Mouse (Mus musculus) heart, postnatal 36 days (tissue): ENCODE results near the gene Akap13. TPM values are rescaled to one million over a fixed set of nuclear protein-coding genes. Genes with fewer than 3 reads are reported as not detected.
"Not testable (repeated sequence)": the region's sequence is repeated elsewhere in the genome, so short reads cannot be mapped to it uniquely, and the experiment has no call there.

Source experiments
- DNase-seq, 2 experiments: peaks; one replicate each; pipeline ENCODE4 v3.0.0; 2021 to 2022
- intact Hi-C: fragments of 180-260 bp; cut with DNase I; formaldehyde crosslinking; loops from one replicate; pipeline ENCODE4 v1.15.1; 2025
- total RNA-seq, 2 experiments: library from RNA; stranded (reverse); gene quantifications; 2 replicates each; pipeline ENCODE4 v1.2.3; 2021

Gene Akap13
- total RNA-seq, 2 experiments from 2014 or later: 73.7 to 88.3 TPM

DNA sequence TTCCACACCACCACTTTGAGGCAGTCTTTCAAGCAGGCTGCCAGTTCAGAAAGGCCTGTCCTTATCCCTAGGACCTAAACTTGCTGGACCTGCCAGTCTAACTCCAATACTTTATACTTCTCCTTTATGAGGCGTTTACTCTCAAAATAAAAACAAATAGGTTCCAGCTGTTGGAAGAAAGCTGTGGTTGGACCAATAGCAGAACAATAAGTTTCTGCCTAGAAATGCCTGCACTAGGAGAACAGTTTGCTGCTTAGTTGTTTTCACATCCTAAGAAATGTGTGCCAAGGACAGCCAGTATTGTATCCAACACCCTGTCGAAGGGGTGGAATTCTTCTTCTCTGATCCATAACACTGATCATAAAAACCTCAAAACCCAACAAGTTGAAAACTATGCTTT lies 276.6 kb downstream of the Akap13 start:
- intact Hi-C loops: no loop called here
- no peak for DNase-seq

DNA sequence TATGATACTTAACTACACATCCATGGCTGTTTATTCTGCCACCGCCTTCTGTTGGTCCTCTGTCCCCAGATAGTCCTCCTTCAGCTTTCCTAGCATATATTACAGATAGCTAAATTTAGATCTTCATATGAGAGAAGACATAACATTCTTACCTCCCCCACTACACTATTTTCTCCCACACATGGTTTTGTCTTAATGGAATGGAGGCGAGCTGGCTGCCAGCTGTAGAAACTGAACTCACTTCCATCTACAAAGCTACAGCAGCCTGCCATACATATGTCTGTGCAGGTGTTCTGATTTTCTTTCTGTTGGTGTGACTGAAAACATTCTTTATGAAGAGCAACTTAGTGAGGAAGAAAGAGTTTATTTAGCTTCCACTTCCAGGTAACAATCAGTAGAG lies 277.8 kb downstream of the Akap13 start:
- intact Hi-C loops: no loop called here

DNA sequence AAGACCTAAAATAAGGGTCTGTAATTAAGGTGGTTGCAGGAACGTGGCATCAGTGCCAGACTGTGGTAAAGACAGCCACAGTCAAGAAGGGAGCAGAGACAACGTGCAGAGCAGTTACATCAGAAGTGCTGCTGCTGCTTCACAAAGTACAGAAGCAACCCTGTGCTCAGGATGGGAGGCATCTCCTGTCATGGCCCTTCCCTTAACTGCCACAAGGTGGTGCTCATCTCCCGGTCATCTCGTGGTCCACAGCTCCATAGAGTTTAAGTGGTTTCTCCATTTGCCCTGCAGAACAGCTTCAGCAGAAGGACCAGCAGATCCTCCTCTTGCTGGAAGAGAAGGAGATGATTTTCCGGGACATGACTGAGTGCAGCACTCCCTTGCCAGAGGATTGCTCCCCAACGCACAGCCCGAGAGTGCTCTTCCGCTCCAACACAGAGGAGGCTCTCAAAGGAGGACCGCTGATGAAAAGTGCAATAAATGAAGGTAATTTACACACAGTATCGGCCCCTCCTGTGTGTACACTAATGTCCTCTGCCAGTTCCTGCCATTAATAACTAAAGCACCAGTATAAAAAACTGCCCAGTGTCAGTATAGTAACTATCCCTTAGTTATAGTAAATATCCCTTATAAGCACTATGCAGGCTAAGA lies 283.9 kb downstream of the Akap13 start:
- DNase-seq: peak; percentile 57 to 70
- intact Hi-C loops: loop anchor here (1.0 to 5.0 kb wide), 5 partner anchors 90 to 367 kb away; no protein-coding TSS in a partner anchor

More for the DNA sequence above, 277.8 kb downstream of the Akap13 start:
- DNase-seq: no peak

DNA sequence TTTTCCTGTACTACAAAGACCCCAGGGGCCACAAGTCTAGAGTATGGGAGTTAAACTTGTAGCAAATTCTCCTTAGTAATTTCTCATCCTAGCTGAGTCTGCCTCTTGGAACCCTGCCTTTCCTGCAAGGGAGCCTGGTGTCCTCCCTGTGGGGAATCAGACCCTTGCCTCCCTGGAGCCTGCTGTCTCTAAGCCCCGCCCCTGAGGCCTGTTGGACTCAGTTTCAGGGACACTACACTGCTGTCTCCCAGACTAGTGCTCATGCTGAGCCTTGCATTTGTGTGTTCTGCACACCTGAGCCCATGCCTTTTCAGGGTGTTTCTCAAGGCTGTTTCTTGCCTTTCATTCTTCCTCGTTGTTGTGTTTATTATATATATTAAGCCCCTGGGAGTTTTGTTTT lies 289.2 kb downstream of the Akap13 start:
- intact Hi-C loops: no loop called here

DNA sequence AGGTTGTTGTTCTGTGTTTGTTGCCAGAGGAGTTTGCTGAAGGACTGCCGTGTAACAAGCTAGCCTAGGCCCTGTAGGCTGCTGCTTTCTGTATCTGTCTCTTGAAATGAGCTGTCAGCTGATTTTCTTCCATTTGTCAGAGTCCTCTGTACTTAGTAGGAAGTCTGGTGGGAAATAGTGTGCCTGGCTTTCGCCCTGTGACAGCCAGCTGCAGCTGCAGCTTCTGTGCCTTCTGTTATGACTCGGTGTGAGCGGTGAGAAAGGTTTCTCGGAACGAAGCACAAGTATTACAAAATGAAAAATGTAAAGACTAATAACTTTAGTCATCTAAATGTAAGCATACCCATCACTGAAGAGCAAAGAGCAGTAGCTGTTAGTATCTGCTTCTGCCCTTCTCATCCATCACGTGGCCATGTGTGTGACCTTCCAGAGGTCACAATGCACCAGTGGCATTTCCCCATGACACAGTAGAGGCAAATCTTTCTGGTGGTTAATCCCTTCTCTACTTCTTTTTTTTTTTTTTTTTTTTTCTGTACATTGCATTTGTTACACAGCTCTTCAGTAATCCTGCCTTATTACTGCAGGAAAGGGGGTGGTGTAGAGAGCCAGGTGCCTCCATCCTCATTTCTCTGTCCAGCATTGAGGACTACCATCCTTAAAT lies 289.8 kb downstream of the Akap13 start:
- intact Hi-C loops: no loop called here

More for the DNA sequence above, 289.2 kb downstream of the Akap13 start:
- DNase-seq: no peak

DNA sequence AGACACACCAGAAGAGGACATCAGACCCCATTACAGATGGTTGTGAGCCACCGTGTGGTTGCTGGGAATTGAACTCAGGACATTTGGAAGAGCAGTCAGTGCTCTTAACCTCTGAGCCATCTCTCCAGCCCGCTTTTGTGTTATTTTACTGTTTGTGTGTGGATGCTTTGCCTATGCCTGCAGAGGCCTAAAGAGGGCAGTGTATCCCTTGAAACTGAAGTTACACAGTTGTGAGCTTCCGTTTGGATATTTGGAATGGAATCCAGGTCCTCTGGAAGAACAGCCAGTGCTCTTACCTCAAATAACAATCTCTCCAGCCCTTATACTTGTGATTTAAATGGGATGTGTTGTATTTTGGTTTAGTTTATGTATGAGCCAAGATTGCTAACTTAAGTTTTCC lies 290.6 kb downstream of the Akap13 start:
- intact Hi-C loops, DNase-seq: not testable (repeated sequence)

More for the DNA sequence above, 289.8 kb downstream of the Akap13 start:
- no peak for DNase-seq

DNA sequence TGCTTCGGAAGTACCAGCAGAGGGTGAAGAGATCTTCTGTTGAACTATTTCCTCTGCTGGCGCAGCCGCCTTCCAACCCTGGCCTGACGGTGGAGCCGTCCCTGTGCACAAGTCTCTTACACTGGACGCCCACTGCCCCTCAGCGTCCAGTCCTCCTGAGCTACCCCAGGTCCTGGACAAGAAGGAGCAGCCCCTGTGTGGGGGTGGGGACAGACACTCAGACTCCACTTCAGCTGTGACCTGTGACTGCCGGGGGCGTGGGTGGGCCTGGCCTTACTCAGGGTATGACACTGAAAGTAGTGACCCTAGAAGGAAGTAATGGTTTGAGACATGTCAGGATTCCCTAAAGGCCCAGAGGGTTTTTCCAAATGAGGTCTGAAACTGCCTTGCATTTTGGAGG lies 295.2 kb downstream of the Akap13 start:
- DNase-seq: no peak
- intact Hi-C loops: no loop called here

DNA sequence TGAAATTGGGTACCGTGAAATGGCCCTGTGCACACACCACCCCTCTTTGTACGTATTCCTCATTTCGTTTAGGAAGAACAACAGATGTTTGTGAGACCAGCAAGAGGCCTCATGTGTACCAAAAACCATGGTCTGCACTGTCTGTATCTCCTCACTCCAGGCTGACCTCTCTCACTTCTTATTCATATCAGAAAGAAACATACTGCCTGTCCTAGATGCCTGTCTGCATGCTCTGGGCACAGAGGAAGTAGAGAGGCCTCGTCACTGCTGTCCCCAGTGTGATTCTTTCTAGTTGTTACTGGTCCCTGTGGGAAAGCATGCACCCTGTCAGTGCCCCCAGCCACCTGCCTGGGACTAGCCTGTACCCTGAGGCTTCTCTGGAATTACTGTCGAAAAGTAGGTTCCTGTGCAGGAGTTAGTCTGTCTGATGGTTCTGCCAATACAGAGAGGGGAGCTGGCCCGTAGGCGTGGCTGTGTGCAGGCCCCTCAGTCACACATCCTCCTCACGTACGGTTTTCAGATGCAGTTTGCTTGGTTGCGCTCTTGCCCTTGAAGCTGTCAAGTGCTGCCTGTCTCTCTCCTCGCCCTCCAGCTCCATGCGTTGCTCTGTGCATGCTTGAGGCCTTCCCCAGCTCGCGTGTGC lies 295.9 kb downstream of the Akap13 start:
- DNase-seq: no peak
- intact Hi-C loops: no loop called here

DNA sequence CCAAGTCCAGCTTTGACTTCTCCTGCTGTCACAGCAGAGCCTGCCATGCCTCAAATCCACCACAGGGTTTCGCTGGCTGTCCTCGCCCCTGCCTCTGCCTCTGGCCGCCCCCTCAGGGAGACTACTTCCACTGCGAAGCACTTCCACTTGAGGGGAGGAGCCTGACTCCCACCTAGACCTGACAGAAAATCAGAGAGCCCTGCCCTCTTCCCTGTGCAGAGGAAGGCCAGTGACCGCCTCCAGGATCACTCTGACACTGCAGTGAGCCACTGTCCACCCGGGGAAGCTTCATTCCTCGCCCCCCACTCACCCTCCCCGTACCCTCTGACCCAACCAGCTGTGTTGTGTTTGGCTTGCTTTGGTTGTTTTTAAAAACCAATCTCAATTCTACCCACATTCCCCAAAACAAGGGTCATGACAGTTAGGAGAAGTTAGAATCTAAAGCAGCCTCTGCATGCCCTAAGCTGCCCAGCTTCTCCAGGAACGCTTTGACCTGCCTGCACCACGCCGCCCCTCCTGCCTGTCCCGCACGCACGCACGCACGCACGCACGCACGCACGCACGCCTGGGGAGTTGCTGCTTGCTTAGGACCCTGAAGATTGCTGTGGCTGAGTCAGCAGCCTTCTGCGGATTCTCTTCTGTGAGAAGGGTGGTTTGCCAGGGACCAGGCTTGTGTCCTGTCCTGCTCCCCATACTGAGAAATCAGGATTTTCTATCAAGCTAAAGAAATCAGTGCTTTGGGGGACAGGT lies 297.3 kb downstream of the Akap13 start:
- intact Hi-C loops: no loop called here
- DNase-seq: no peak

DNA sequence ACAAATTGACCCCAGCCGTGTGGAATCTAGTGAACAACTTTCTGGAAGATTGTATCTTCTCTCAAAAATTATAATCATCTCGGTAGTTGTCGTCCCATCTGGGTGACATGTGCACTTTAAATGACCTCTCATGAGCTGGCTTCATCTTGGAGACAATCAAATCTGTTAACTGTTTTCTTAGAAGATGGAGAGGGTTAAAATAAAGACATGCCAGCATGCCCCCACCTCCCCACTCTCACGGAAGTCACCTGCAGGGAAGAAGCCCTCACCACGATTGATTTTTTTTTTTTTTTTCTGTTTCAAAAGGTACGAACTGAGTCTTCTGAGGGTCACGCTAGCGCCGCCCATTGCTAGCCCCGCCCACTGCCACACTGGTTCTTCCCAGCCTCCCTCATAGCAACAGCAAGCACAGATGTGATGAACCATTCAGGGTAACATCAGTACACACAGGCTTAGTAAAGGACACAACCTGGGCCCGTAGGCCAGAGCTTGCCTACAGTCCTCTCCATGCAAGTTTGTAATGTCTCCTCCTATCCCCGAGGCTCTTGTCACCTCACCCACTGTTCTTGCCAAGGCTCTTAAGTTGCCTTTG lies 298.0 kb downstream of the Akap13 start:
- no peak for DNase-seq
- intact Hi-C loops: no loop called here

DNA sequence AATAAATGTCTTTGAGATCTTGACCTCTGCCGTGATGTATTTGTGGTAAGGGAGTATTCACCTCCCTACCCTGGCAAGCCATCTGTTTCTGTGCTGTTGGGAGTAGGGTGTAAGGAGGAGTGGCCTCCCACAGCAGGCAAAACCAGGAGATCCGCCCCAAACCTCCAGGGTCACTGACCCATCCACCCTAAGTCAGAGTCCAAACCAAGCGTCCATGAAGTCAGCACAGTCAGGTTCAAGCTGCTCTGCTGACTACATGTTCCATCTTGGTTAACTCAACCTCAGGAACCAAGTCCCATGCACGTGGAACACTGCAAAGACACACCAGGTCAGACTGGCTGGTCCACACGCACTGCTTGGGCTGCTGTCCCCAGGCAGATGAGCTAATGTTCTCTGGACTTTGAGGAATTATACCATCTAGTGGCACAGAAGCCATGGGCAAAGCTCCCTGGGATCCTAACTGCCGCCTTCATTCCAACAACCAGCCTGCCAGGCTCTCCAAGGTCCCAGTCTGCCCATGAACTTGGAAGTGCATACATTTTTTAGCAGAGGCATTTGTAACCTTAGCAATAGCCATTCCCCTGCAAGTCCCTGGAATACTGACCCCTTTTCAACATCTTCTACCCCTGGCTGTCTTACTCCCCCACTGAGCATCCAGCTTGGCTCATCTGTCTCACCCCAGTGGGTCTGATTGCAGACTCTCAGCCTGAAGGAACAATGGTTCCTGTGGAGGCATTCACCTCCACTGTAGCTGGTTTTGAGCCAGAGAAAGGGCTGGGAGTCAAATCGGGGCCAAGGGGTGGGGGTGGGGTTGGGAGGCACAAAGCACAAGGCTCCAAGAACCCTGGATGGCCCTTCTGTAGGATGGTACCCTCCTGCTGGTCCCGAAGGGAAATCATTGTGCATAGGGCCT lies 299.5 kb downstream of the Akap13 start:
- intact Hi-C loops: no loop called here
- DNase-seq: no peak

DNA sequence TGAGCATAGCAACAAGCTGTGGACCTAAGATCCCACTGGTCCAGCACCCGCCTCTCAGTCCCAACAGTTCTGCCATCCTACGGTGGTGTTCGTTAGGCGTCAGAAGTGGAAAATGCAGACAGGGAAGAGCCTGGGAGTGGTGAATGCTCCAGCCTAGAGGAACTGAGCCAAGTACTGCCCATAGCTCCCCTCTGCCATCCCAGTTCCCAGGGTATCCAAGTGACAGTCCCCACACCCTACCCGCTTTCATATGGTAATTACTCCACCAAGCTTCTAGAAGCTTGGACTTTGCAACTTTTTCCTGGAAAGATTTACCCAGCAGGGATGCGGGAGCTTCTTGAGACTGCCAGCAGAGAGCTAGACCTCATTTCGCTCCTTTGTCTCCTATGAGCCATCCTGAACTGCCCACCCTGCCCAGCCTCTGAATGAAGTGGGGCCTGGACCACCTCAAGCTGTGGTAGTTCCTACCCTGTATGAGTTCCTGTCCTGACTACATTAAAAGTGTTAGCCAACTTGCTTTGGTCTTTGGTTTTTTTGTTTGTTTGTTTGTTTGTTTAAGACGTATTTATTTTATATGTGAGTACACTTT lies 300.6 kb downstream of the Akap13 start:
- no peak for DNase-seq
- intact Hi-C loops: no loop called here

DNA sequence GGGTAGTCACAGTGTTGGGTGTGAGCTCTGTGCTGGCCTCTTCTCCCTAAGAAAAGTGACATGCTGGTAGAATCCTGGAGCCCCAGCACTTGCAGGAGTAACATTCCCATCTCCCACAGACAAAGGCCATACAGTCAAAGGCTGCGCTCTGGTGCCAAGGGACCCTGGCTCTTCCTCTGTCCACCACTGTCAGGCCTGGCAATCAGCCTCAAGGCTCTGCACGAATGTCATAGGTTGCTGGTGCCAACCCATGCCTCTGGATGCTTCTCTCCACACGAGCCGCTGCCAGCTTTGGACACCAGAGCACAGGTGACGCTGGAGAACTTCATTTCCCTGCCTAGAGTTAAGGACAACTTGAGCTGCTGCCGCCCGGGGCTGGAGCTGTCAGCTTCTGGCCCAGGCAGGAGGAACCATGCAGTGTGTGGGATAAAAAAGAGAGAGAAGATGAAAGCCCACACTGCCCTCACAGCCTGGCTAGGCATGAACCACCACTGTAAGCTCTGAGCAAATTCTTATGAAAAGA lies 304.7 kb downstream of the Akap13 start:
- intact Hi-C loops: loop anchor here (2.0 kb wide), 1 partner anchor 103 kb away; no protein-coding TSS in a partner anchor
- DNase-seq: no peak

DNA sequence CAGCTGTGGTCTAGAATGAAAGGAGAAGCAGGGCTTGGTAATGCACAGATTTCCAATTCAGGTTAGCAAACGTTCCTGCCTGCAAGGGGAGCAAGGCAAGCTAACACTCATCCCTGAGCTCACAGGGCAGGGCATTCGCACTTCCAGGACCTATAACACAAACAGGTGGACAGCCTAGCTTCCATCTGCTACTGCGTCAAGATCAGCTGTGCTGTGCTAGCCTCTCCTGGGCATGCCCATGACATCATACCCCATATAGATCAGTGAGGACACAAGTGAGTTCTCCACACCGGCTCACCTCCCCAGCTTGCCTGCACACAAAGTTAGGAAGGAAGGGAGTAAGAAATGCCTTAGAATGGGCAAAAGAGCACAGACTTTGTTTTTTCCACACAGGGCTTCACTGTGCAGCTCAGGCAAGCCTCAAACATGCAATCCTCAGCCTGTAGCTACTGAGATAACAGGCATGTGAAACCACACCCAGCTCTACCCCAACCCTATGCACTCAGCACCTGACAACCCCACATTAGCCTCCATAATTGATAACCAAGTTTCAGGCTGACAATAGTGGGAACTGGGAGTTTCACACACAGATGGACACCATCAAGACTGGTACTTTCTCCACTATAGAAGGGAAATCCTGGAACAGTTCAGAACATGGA lies 305.5 kb downstream of the Akap13 start:
- not testable (repeated sequence) for DNase-seq
- intact Hi-C loops: loop anchor here (2.0 kb wide), 1 partner anchor 102 kb away; no protein-coding TSS in a partner anchor

DNA sequence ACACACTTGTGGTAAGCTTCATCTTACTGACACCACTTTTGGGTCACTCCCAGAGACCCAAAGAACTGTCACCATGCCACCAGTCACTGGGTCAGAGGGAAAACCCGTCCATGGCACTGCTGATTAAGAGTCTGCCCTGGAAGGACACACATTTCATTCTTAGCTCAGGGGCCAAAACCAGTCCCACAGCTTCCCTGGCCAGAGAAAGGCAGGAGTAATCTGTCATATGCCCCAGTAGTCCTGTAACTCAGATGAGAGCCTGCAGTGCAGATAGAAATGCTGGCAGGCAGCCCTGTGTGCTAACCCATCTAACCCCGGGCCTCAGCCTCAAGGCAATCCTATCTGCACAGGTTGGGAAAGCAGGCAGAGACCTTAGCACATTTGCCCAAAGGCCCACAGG lies 306.9 kb downstream of the Akap13 start:
- intact Hi-C loops, DNase-seq: not testable (repeated sequence)

DNA sequence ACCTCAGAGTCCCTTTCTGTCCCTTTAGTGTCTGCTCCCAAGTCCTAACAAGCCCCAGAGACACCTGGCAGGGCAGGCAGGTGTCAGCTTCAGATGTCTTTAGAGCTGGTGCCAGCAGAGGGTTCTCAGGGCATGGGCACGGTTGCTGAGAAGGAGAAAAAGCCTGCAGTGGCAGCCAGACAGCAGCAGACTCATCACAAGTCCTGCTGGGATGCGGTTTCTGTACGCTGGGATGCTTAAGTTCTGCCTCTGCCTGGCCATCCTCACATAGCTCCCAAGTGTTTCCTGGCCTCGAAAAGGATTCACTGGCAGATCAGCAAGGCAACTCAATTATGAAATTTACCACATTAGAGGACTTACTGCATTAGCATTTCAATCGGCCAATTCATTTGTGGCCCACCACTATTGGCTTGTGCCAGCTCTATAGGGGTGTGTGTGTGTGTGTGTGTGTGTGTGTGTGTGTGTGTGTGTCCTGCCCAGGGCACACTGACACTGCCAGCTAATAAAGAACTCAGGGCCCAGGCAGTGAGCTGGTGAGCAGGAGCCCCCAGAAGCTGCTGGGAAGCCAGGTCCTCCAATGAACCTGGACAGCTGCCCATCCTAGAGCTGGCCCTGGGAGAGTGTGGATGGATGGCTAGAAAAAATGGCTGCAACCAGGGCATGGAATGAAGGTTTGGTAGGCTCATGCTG lies 311.9 kb downstream of the Akap13 start:
- intact Hi-C loops, DNase-seq: not testable (repeated sequence)

DNA sequence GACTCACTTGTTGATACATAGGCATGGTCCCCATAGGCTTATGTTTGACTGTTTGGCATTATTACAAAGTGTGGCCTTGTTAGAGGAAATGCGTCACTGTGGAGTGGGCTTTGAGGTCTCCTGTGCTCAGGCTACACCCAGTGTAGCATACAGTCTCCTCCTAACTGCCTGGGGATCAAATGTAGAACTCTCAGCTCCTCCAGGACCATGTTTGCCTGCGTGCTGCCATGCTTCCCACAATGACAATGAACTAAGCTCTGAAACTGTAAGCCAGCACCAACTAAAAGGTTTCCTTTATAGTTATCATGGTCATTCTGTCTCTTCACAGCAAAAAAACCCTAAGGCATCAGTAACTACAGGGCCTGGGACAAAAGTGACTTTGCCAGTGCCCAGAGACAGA lies 312.8 kb downstream of the Akap13 start:
- no peak for DNase-seq
- intact Hi-C loops: loop anchor here (2.0 kb wide), 1 partner anchor 73 kb away; no protein-coding TSS in a partner anchor

DNA sequence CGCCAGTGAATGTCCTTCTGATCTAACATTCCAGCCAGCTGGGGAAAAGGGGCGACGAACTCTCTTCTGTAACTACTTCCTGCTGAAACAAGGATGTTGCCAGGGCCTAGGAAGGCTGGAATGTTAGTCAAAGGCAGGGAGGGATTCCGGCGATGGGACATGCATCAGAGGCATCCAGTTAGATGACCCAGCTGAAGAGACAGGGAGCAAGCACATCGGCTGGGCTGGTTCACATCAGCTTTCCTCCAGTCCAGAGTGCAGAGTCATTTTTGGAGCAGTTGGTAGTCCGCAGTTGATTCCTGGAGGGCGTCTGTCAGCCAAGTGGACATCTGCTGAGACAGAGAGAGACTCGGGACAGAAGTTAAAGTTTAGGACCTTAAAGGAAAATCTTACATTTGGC lies 314.6 kb downstream of the Akap13 start:
- intact Hi-C loops: loop anchor here (2.0 kb wide), 1 partner anchor 75 kb away; no protein-coding TSS in a partner anchor
- no peak for DNase-seq
